Mouse (Mus musculus) limb, embryonic 14.5 days (tissue): ENCODE data around the gene Dpysl5. TPM values are rescaled to one million over a fixed set of nuclear protein-coding genes. Genes with fewer than 3 reads are reported as not detected.
A peak's percentile ranks its signal among the peaks of the same experiment; 100 is the strongest.

Experiments
- ATAC-seq: fragments of 200-750 bp; cut with Nextera tagmentation; 2 replicates; pipeline ENCODE4 v1.8.0; 2017; ENCODE audit warnings: low read depth, moderate number of reproducible peaks, moderate TSS enrichment; ENCODE audit not compliant: low FRiP score
- DNase-seq: peaks from one replicate; pipeline ENCODE4 v3.0.0-alpha.2; 2015; ENCODE audit warnings: low spot score
- H3K27ac ChIP-seq: fragments of 300-500 bp; sonication (generic); replicated peaks from 2 replicates; pipeline ENCODE4 v1.5.1; 2014; ENCODE audit warnings: low read depth, mild to moderate bottlenecking, low read length, moderate library complexity, mixed read lengths
- H3K27me3 ChIP-seq: fragments of 300-500 bp; sonication (generic); 2 replicates; pipeline ENCODE4 v1.6.1; 2014; ENCODE audit warnings: low read length, mixed read lengths; ENCODE audit not compliant: control insufficient read depth, insufficient read depth
- H3K36me3 ChIP-seq: fragments of 300-500 bp; sonication (generic); 2 replicates; pipeline ENCODE4 v1.6.1; 2014; ENCODE audit warnings: mild to moderate bottlenecking, low read length, moderate library complexity, mixed read lengths; ENCODE audit not compliant: control insufficient read depth, insufficient read depth
- H3K4me1 ChIP-seq: fragments of 300-500 bp; sonication (generic); 2 replicates; pipeline ENCODE4 v1.6.1; 2014; ENCODE audit warnings: antibody characterized with exemption, low read length, mixed read lengths; ENCODE audit not compliant: control insufficient read depth, insufficient read depth
- H3K4me2 ChIP-seq: fragments of 300-500 bp; sonication (generic); replicated peaks from 2 replicates; pipeline ENCODE4 v1.6.1; 2014; ENCODE audit warnings: low read depth, mild to moderate bottlenecking, low read length, moderate library complexity; ENCODE audit not compliant: severe bottlenecking
- H3K4me3 ChIP-seq: fragments of 300-500 bp; sonication (generic); replicated peaks from 2 replicates; pipeline ENCODE4 v1.5.1; 2014; ENCODE audit warnings: low read length
- H3K9ac ChIP-seq: fragments of 300-500 bp; sonication (generic); 2 replicates; pipeline ENCODE4 v1.6.1; 2014; ENCODE audit warnings: mild to moderate bottlenecking, low read depth, low read length, moderate library complexity; ENCODE audit not compliant: severe bottlenecking
- H3K9me3 ChIP-seq: fragments of 300-500 bp; sonication (generic); 2 replicates; pipeline ENCODE4 v1.6.1; 2016; ENCODE audit warnings: low read length; ENCODE audit not compliant: control insufficient read depth
- POLR2A ChIP-seq: fragments of 200-500 bp; IDR thresholded peaks from 2 replicates; pipeline ENCODE4 v1.8.0; 2012; ENCODE audit warnings: inconsistent platforms, mild to moderate bottlenecking, moderate library complexity, borderline replicate concordance; ENCODE audit not compliant: insufficient read depth, insufficient read length; ENCODE audit errors: extremely low read depth
- WGBS: fragments of 180-500 bp; shearing (Covaris S2); extraction: QIAGEN DNeasy Blood & Tissue Kit; methylation state at CpG from one replicate; pipeline ENCODE4 v1.1.7; 2014; 5-methylcytosine and 5-hydroxymethylcytosine counted together
- polyA plus RNA-seq, 2 experiments: library from polyadenylated mRNA; depleted of rRNA in 1 of 2; stranded (reverse) in 1 of 2; unstranded in 1 of 2; fragments of >200 nt; fragmentation: Nextera tagmentation in 1 of 2; extraction: Ambion mirVana in 1 of 2; gene quantifications; 2 replicates each; pipeline versions ENCODE4 v1.2.1 to v1.2.3; 2012 to 2014

The Dpysl5 gene
- 9.2 and 9.9 TPM in 2 replicates for polyA plus RNA-seq (2012; rRNA removed)
- polyA plus RNA-seq (2014; fragmentation: Nextera tagmentation; extraction: Ambion mirVana): 4.6 and 5.8 TPM in 2 replicates

DNA sequence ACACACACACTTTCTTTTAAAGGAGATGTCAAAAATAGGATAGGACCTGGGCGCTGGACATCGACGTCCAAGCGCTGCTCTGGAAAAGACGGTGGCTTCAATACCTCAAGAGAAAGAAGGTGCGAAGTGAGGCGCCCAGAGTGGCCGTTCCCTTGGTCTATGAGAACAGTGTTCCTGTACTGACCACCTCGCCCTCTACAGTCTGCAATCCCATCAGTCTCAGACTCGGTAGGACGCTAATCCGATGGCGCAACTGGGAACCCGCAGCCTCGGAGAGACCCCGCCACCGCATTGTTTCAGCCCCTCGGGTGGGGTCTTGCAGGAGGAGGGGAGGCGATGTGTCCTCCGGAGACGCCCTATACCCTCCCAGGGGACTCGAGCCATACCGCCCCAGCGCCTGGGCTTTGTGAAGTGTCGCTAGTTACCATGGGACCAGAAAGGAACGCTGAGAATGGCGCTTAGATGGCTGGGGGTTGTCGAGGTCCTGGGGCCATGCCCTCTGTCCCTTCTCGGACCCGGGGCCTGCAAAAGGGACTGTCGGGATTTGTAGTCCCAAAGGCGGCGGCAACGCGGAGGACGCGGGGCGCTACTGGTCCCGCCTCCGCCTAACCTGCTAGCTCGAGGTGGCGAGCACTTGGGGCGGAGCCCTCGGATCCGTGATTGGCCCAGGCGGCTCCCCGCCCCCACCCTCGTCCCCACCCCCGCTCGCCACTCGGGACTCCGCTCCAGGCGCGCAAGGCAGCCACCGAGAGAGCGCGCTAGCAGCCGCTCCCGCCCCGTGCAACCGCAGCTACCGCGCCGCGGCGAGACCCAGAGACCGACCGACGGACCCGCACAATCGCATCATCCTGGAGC lies at the start of gene Dpysl5:
Gene Dpysl5 (plus strand): TSS at position 418 of the 855 bp plus-strand sequence.
- H3K27ac ChIP-seq: no peak within 1 kb of the TSS
- 2% methylated on average over 64 of the region's 71 CpGs for WGBS
- peaks cover 45% of the 10 kb centered on the region for H3K27me3 ChIP-seq

GRCm38 (mm10) chr5:30665360-30665759 lies 46.0 kb upstream of the Dpysl5 start:
- H3K36me3 ChIP-seq: peaks cover 13% of the 10 kb centered on the region
- H3K4me3 ChIP-seq: no peak overlapping the region
- H3K9ac ChIP-seq: no peak overlapping the region
- DNase-seq (no peak), ATAC-seq (no peak)
- peaks cover 10% of the 10 kb centered on the region; the same call in 1 of the 2 replicates for H3K4me1 ChIP-seq
- H3K9me3 ChIP-seq: no peaks in the 10 kb centered on the region
- H3K27ac ChIP-seq: no peak overlapping the region
- WGBS: 92% methylated on average over 9 of the region's 9 CpGs
- no peak for TF ChIP-seq POLR2A
- H3K27me3 ChIP-seq: no peaks in the 10 kb centered on the region
- H3K4me2 ChIP-seq: no peak overlapping the region

More for the DNA sequence above, at the start of gene Dpysl5:
- Histone ChIP-seq H3K9me3 (no peaks in the 10 kb centered on the region), H3K4me1 (peaks cover 9% of the 10 kb centered on the region), H3K4me3 (peak within 1 kb of the TSS; percentile 52), H3K9ac (peak within 1 kb of the TSS; percentile 55), H3K4me2 (peak within 1 kb of the TSS; percentile 88), H3K36me3 (no peaks in the 10 kb centered on the region)
- peak; percentile 71 for DNase-seq
- no peak for TF ChIP-seq POLR2A
- ATAC-seq: peak; percentile 84

- DNase-seq: no peak
- TF ChIP-seq POLR2A: no peak
- peaks cover 19% of the 10 kb centered on the region for H3K36me3 ChIP-seq
These were observed 45.4 kb upstream of the Dpysl5 start for GRCm38 (mm10) chr5:30665968-30666367.

DNA sequence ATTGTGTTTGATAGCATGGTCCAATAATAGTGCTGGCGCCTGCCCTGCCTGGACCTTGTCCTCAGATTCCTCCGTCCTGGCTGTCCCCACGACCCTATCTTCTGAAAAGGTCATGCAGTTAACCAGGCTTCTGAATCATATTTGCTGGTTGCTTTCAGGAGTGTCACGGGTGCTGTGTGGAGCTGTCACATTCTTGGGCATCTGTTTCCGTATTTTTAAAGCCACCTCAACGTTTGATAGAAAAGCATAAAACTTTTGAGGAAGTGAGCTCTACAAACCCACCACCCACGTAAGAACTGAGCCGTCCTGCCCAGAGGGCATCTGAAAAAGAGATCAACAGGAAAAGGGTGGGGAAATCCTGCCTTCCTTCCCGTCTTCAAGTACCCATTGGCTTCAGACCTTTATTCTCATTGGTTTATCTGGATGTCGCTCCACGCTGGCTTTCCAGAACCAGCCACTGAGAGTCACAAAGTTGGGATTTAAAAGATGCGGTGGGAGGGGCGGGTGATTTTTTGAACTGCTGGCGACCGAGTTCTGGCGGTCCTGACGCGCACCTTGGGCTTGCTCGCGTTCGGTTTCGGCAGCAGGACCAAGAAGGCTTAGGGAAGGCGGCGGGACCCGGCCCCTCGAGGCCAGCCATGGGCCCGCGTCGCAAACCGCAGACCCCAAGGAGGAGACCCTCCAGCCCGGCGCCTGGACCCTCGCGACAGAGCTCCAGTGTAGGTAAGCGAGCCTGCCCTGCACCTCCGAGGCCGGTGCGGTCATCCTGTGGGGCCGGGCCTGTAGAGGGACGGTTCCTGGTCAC lies 44.8 kb upstream of the Dpysl5 start, which contains the start of gene Cenpa:
Gene Cenpa (plus strand): TSS at position 387 of the 805 bp plus-strand sequence.
- 2% methylated on average over 40 of the region's 40 CpGs for WGBS
- peak within 1 kb of the TSS; percentile 79 for H3K27ac ChIP-seq
- no peaks in the 10 kb centered on the region for H3K9me3 ChIP-seq
- peak; percentile 90; the same call in 1 of the 2 replicates for TF ChIP-seq POLR2A
- ATAC-seq: peak; percentile 96
- peak within 1 kb of the TSS; percentile 69 for H3K4me2 ChIP-seq
- peak within 1 kb of the TSS; percentile 71 for H3K9ac ChIP-seq
- H3K4me3 ChIP-seq: peak within 1 kb of the TSS; percentile 65
- DNase-seq: peak; percentile 98
- no peaks in the 10 kb centered on the region for H3K27me3 ChIP-seq
- peaks cover 10% of the 10 kb centered on the region; the same call in 1 of the 2 replicates for H3K4me1 ChIP-seq
- peaks cover 25% of the 10 kb centered on the region for H3K36me3 ChIP-seq

More at GRCm38 (mm10) chr5:30665968-30666367, 45.4 kb upstream of the Dpysl5 start:
- Histone ChIP-seq H3K27ac (peak overlapping the region; percentile 79), H3K9ac (peak overlapping the region; percentile 55), H3K9me3 (no peaks in the 10 kb centered on the region), H3K4me3 (peak overlapping the region; percentile 65), H3K27me3 (no peaks in the 10 kb centered on the region), H3K4me1 (peaks cover 10% of the 10 kb centered on the region; the same call in 1 of the 2 replicates), H3K4me2 (peak overlapping the region; percentile 69)
- WGBS: 64% methylated on average over 6 of the region's 6 CpGs
- no peak for ATAC-seq

DNA sequence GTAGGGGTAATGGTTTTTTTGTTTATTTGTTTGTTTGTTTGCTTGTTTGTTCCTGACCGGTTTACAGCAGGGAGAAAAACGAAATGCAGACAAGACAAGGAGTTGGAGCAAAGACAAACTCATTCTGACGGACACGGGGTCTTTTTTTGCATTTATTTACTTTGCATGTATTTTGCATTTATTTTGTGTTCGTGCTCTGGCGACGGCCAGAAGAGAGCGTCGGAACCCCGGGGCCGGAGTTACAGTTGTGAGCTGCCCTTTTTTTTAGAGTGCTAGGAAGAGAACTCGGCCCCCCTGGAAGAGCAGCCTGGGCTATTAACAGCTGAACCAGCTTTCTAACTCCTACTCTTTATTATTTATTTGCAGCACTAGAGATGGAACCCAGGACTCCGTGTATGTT lies 44.1 kb upstream of the Dpysl5 start:
- peak overlapping the region; percentile 71 for H3K9ac ChIP-seq
- peaks cover 31% of the 10 kb centered on the region for H3K36me3 ChIP-seq
- H3K27me3 ChIP-seq: no peaks in the 10 kb centered on the region
- ATAC-seq (no peak), DNase-seq (no peak)
- 2% methylated on average over 13 of the region's 13 CpGs for WGBS
- no peaks in the 10 kb centered on the region for H3K9me3 ChIP-seq
- peaks cover 10% of the 10 kb centered on the region; the same call in 1 of the 2 replicates for H3K4me1 ChIP-seq
- H3K4me2 ChIP-seq: peak overlapping the region; percentile 63
- peak overlapping the region; percentile 48 for H3K27ac ChIP-seq
- peak overlapping the region; percentile 65 for H3K4me3 ChIP-seq
- TF ChIP-seq POLR2A: no peak
